Mouse (Mus musculus): Measurements from ENCODE around the gene Taar7a. TPM values are rescaled to one million over a fixed set of nuclear protein-coding genes. Genes with fewer than 3 reads are reported as not detected.

Gene Taar7a
- not detected in 2 replicates for polyA plus RNA-seq (2012; rRNA removed)

DNA sequence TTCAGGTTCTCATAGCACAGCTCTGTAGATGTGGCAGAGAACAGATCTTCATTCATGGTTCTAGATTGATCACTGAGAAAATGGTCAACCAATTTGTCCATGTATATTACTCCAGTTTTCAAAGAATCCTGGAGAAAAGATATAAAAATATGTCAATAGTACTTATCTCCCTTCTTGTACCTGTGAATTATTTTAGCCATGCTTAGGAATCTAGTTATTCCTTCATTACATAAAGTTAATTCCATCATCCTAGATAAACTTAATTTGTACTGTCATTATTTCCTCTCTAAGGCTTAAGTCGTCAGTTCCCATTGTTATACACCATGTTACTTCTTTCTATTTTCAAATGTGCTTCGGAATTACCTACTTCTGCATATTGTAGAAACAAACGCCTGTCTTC lies at the start of gene Taar7a:
Taar7a (minus strand) TSS at position 101 of the 400 bp plus-strand sequence.
- no peak for DNase-seq (ENCODE audit: low read depth, low spot score)
- 67% methylated on average over 3 of the region's 3 CpGs for WGBS

DNA sequence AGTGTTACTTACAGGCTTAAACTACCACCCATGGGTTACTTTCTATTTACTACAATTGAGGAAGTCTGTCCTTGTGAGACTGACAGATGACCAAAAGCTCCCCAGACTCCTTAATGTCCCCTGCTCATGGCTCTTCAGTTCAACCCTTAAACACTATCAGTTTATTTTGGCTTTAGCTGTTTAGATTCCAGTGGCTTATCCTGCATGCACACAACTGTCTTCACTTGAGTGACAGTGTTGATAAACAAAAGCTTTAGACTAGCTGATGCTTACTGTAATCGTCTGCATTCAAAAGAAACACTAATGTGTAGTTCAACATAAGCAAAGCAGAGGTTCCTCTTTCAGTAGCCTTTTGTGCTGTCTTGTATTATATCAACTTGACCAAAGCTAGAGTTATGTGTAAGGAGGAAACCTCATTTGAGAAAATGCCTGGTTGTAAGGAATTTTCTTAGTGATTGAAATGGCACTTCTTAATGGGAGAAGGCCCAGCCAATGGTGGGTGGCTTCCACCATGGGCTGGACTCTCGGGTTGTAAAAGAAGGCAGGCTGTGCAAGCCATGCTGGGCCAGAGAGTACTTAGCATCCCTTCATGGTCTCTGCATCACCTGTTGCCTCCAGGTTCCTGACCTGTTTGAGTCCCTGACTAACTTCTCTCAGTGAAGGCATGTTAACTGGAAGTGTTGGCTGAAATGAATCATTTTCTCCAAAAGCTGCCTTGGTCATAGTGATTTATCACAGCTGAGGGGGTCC lies 47.0 kb upstream of the Taar7a start:
- DNase-seq (ENCODE audit: low read depth, low spot score): no peak
- 58% methylated on average over 2 of the region's 2 CpGs for WGBS

DNA sequence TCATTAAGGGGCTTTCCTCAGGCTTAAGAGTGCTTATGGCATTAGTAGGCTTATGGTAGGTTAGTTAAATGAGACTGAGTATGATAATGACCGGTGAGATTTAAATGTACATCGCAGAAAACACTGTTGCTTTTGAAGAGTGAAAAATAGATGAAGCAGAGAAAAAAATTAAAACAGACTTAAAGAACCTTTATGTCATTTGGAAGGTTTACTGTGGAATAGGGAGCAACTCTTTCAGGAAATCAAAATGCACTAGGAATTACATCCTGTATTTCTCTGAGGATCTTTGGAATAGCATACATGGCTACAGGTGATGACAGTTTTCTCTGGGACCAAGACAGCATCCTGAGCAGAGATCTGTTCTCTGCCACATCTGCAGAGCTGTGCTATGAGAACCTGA lies 44.0 kb upstream of the Taar7a start, which contains the start of gene Taar7e:
Taar7e (plus strand) TSS at position 301 of the 400 bp plus-strand sequence.
- no peak for DNase-seq (ENCODE audit: low read depth, low spot score)
- WGBS: 90% methylated on average over 2 of the region's 2 CpGs

DNA sequence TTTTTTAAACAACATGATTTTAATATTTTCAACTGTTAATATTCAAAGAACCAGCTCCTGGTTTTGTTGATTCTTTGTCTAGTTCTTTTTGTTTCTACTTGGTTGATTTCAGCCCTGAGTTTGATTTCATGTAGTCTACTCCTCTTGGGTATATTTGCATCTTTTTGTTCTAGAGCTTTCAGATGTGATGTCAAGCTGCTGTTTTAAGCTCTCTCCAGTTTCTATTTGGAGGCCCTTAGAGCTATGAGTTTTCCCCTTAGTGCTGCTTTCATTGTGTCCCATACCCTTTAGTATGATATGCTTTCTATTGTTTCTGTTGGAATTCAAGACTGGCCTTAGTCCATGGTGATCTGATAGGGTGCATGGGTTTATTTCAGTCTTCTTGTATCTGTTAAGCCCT lies 38.1 kb upstream of the Taar7a start:
- no peak for DNase-seq (ENCODE audit: low read depth, low spot score)

DNA sequence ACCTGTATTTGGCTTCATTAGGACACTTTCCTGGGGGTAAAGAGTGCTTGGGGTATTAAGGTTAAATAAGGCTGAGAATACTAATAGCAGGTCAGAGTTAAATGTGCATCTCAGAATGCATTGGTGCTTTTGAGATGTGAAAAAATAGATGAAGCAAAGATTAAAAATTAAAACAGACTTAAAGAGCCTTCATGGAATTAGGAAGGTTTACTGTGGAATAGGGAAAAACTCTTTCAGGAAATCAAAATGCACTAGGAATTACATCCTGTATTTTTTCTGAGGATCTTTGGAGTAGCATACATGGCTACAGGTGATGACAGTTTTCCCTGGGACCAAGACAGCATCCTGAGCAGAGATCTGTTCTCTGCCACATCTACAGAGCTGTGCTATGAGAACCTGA lies 33.6 kb upstream of the Taar7a start, which contains the start of gene Taar7d:
Taar7d (plus strand) TSS at position 301 of the 400 bp plus-strand sequence.
- DNase-seq (ENCODE audit: low read depth, low spot score): no peak

DNA sequence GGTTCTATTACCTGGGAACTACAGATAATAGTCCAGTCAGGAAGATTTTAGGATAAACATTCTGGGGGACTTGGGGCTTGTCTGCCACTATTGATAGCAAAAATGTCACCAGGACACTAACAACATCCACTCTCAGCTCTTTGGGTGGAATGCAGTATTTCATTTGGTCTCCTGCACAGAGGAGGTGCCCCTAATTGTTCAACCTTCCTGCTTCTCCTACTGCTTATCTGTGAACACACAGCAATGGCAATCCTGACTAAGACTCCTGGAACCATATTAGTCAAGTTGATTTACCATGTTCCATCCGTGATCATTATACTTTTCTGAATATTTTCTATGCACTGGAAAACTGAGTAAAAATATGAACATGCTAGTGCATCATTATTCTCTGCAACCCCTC lies 14.9 kb upstream of the Taar7a start:
- DNase-seq (ENCODE audit: low read depth, low spot score): no peak
- 86% methylated on average over 1 of the region's 1 CpGs for WGBS

DNA sequence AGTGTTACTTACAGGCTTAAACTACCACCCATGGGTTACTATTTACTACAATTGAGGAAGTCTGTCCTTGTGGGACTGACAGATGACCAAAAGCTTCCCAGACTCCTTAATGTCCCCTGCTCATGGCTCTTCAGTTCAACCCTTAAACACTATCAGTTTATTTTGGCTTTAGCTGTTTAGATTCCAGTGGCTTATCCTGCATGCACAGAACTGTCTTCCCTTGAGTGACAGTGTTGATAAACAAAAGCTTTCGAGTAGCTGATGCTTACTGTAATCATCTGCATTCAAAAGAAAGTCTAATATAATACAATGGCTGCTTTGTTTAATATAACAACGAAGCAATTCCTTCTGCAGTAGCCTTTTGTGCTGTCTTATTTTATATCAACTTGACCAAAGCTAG lies 13.8 kb upstream of the Taar7a start:
- no peak for DNase-seq (ENCODE audit: low read depth, low spot score)
- WGBS: 53% methylated on average over 2 of the region's 2 CpGs

DNA sequence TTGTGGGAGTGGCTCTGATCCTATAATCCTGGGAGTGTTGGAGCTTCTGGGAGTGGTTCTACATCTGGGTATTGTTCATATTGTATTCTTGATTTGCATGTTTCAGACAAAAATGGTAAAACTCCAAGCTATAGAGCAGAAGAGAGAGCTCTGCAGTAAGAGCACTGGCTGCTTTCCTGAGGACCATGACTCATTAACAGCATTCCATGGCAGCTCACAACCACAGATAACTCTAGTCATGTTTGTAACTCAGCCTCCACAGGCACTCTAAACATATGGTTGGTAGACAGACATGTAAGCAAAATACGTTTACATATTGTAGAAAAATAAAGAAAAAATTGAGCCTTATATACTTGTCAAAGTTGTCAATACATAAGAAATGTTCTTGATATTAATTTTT lies 13.2 kb upstream of the Taar7a start:
- 60% methylated on average over 1 of the region's 1 CpGs for WGBS
- no peak for DNase-seq (ENCODE audit: low read depth, low spot score)

DNA sequence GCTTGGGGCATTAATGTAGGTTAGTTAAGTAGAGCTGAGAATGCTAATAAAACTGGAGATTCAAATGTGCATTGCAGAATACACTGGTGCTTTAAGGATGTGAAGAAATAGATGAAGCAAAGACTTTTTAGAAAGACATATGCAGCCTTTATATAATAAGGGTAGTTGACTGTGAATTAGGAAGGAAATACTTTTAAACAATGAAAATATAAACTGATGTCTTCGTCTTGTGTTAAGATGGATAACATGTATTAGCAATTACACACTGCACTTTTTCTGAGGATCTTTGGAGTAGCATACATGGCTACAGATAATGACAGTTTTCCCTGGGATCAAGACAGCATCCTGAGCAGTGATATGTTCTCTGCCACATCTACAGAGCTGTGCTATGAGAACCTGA lies 6.4 kb upstream of the Taar7a start, which contains the start of gene Taar7b:
Taar7b (plus strand) TSS at position 301 of the 400 bp plus-strand sequence.
- WGBS: 61% methylated on average over 1 of the region's 1 CpGs

DNA sequence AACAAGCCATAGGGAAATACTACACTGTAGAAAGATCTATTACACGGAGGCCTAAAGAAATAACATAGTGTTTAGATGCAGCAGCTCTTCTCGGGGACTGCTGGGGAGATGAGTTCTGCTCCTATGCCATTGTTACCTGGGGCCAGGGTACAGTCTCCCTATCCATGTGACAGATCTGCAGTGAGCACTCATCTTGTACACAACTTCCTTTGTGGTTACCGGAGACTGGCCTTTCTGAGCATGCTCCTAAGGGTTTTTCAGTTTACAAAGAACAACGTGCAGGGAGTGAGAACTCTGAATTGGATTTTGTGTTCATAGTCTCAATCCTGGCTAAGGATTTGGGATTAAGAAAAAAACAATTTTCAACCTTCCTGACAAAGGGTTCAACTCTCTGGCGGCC lies 6.9 kb downstream of the Taar7a start:
- WGBS: 67% methylated on average over 5 of the region's 5 CpGs
- no peak for DNase-seq (ENCODE audit: low read depth, low spot score)

More for the DNA sequence above, 6.4 kb upstream of the Taar7a start, which contains the start of gene Taar7b:
- DNase-seq (ENCODE audit: low read depth, low spot score): no peak

DNA sequence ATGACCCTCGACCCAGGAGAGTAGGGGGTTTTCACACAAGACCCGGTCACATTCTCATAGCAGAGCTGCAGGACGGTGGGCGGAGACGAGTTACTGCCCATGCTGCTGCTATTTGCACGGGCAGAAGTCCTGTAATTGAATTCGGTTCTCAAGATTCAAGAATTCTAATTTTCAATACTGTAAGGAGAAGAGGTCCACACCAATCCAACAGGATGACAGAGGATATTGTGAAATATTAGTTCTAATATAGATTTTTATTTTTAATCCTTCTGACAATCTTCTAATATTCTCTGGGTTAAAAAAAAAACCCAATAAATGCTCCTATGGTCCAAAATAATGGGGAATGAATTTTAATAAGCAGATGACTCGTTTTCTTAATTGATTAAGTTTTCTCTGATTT lies 7.7 kb downstream of the Taar7a start, which contains the start of gene Taar6:
Taar6 (minus strand) TSS at position 101 of the 400 bp plus-strand sequence.
- WGBS: 66% methylated on average over 8 of the region's 8 CpGs
- no peak for DNase-seq (ENCODE audit: low read depth, low spot score)

DNA sequence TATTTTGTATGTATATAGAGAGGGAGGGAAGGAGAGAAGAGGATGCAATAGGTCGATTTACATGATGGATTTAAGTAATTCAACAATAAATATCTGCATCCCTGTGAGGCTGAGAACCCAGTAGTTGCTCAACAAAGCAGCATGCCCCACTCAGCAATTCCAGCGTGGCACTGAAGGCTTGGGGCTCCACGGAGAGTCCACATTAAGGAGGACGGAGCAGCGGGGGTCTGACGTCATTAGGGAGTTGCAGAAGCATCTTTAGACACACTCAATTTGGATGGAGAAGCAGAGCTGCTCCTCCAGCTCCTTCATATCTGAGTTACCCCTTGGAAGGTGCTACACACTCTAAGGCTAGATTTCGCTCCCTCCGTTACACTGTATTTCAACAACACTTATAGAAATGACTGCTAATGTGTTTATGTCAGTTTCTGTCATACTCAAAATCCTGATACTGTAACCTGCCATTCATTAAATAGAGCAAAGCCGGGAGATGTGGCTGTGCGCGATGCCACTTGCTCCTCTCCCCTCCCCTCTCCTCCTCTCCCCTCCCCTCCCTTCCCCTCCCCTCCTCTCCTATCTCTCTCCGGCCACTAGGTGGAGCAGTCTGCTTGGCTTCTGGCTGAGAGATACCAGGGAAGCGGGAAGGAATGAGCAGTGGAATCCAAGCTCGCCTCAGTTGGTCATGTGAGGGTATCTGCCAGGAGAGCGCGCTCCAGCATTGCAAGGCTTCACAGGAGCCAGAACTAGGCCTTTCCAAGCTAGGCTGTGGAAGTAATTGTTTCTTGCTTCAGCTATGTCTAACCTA lies 14.2 kb downstream of the Taar7a start:
- peak; percentile 54 for DNase-seq (ENCODE audit: low read depth, low spot score)
- WGBS: 42% methylated on average over 16 of the region's 16 CpGs

DNA sequence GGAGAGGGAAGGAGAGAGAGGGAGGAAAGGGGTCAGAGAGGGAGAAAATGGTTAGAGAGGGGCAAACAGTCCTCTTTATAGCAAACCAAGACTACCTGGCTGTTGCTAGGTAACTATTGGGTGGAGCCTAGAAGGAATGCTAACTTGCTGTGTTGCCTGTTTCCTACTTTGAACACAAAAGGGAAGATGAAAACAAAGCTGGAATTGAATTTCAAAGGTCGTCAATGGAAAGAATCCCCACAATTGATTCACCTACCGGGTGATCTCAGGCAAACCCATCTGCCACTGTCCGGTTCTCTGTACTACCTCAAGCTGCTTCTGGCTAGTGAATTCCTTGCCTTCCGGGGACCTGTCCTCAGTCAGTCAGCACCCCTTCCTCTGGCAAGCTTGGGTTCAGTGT lies 15.3 kb downstream of the Taar7a start:
- DNase-seq (ENCODE audit: low read depth, low spot score): no peak
- WGBS: 42% methylated on average over 4 of the region's 4 CpGs

DNA sequence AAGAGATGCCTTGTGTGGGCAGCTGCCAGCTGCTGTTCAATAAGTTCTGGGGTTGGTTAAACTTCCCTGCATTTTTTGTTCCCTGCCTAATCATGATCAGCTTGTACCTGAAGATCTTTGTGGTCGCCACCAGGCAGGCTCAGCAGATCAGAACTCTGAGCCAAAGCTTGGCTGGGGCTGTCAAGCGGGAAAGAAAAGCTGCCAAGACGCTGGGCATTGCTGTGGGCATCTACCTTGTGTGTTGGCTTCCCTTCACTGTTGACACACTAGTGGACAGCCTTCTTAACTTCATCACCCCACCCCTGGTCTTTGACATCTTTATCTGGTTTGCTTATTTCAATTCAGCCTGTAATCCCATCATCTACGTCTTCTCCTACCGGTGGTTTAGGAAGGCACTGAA lies 22.0 kb downstream of the Taar7a start:
- no peak for DNase-seq (ENCODE audit: low read depth, low spot score)
- 90% methylated on average over 5 of the region's 5 CpGs for WGBS

DNA sequence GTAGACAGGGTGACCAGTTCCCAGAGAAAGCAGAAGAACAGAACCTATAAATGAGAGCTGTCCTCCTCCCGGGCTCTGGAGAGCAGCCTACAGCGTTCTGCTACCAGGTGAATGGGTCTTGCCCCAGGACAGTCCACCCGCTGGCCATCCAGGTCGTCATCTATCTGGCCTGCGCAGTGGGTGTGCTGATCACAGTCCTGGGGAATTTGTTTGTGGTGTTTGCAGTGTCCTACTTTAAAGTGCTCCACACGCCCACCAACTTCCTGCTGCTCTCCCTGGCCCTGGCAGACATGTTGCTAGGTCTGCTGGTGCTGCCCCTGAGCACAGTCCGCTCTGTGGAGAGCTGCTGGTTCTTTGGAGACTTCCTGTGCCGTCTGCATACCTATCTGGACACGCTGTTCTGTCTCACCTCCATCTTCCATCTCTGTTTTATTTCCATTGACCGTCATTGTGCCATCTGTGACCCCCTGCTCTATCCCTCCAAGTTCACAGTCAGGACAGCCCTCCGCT lies 22.6 kb downstream of the Taar7a start, which contains the start of gene Taar5:
Taar5 (plus strand) TSS at position 51 of the 510 bp plus-strand sequence.
- DNase-seq (ENCODE audit: low read depth, low spot score): no peak
- 86% methylated on average over 11 of the region's 11 CpGs for WGBS

DNA sequence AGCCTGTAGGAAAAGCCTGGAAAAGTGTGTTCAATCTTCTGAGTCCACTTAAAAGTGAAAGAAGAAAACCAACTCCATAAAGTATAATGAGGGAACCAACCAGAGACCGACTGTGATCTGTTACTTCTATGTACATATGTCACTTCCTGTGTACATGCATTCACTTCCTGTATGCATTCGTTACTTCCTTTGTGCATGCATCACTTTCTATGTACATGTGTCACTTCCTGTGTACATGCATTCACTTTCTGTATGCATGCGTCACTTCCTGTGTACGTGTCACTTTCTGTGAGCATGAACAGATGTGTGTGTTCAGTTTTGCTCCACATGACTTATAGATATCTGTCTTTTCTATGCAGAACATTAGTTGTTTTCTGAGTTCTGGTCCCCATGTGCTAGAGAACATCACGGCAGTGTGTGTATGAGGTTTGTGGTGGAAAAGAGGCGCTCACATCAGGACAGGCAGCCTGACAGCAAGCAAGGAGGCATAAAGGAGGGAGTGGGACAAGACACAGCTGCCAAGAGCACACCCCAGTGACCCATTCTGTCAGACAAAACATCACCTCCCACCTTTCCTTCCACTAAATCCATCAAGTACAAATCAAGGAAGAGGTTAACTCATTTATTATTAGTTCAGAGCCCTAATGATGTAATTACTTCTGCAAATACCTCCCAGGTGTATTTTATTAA lies 28.2 kb downstream of the Taar7a start:
- DNase-seq (ENCODE audit: low read depth, low spot score): no peak
- 86% methylated on average over 6 of the region's 6 CpGs for WGBS

DNA sequence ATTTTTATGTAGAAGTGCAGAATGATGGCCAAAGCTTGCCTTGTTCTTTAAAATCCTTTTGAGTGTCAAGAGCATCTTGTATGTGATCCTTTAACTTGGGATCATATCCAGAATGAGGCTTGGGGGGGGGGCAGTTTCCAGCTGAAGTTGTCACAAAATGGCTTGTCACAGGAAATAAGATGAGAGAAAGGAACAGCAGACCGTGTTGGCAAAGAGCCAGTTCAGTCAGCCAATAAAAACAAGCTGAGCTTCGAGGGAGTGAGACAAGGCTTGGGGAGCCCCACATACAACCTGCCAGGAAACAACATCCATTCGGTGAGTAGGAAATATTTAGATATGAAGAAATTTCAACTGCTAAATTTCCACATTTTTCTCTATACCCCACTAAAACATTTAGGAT lies 29.8 kb downstream of the Taar7a start:
- 31% methylated on average over 3 of the region's 3 CpGs for WGBS
- no peak for DNase-seq (ENCODE audit: low read depth, low spot score)

DNA sequence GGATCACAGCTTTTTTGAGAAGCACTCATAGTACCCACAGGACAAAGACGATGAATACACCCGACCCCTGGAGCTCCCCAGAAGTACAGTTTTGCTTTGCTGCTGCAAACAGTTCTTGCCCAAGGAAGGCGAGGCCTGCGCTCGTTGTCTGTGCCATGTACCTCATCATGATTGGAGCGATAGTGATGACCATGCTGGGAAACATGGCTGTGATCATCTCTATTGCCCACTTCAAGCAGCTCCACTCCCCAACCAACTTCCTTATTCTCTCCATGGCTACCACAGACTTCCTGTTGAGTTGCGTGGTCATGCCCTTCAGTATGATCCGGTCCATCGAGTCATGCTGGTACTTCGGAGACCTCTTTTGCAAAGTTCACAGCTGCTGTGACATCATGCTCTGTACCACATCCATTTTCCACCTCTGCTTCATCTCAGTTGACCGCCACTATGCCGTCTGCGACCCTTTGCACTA lies 32.8 kb downstream of the Taar7a start, which contains the start of gene Taar4:
Taar4 (plus strand) TSS at position 51 of the 472 bp plus-strand sequence.
- DNase-seq (ENCODE audit: low read depth, low spot score): no peak
- WGBS: 88% methylated on average over 13 of the region's 13 CpGs

DNA sequence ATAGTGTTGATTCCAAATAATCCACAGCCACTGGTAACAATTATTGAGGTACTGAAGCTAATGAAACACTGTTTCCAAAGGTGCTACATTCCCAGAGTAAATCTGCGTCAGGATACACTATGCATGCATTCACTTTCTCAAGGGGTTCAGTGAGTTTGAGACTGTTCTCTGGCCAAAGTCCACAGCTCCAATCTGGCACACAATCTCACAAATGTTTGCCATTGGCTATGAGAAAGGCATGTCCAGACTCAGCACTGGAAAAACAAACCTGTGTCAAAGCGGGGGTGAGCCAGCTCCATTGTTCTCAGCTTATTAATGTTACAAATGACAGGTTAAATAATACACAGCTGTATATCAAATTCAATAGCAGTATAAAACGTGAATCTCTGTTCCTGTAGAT lies 34.2 kb downstream of the Taar7a start:
- 22% methylated on average over 3 of the region's 3 CpGs for WGBS
- no peak for DNase-seq (ENCODE audit: low read depth, low spot score)

DNA sequence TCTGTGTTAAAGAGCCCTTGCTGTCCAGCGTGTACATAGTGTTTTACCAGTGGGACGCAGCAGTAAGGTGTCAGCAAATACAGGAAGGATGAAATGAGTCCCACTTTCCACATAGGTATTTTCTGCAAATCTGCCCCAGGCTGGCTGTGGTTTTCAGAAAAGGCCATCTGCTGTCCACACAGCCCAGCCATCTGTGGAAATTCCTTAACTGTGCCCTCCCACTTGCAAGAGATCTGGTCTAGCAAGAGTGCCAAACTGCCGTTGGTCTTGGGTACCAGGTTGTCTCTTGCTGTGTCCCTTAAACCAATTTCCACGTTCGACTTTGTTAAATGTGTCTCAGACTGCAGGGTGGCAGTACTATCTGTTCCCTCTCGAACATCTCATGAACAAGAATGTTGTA lies 41.6 kb downstream of the Taar7a start:
- WGBS: 71% methylated on average over 6 of the region's 6 CpGs
- no peak for DNase-seq (ENCODE audit: low read depth, low spot score)
